Mouse (Mus musculus) E14TG2a.4 (cell line): ENCODE measurements around the gene Tbca.

ENCODE experiments used
- H3K27me3 ChIP-seq: 2 replicates; pipeline ENCODE4 v1.6.1; 2014; ENCODE audit warnings: low read length, control low read depth; ENCODE audit not compliant: insufficient read depth
- H3K36me3 ChIP-seq: 2 replicates; pipeline ENCODE4 v1.6.1; 2014; ENCODE audit warnings: low read length, control low read depth; ENCODE audit not compliant: insufficient read depth
- H3K4me1 ChIP-seq: replicated peaks from 2 replicates; pipeline ENCODE4 v1.6.1; 2014; ENCODE audit warnings: low read depth, low read length, control low read depth
- H3K4me3 ChIP-seq: replicated peaks from 2 replicates; pipeline ENCODE4 v1.5.1; 2014; ENCODE audit warnings: mild to moderate bottlenecking, low read length
- H3K9me3 ChIP-seq: 2 replicates; pipeline ENCODE4 v1.6.1; 2014; ENCODE audit warnings: low read length, control low read depth
- CTCF ChIP-seq: conservative IDR thresholded peaks from 2 replicates; pipeline ENCODE4 v1.5.1; 2014; ENCODE audit warnings: low read length
- NANOG ChIP-seq: IDR thresholded peaks from 2 replicates; pipeline ENCODE4 v1.6.1; 2014; ENCODE audit warnings: borderline replicate concordance, low read length, mixed read lengths
- POU5F1 ChIP-seq: IDR thresholded peaks from 2 replicates; pipeline ENCODE4 v1.6.1; 2014; ENCODE audit warnings: low read length, borderline replicate concordance

Gene Tbca

GRCm38 (mm10) chr13:94862491-94863230 lies 74.0 kb downstream of the Tbca start:
- no peak for TF ChIP-seq NANOG
- TF ChIP-seq CTCF: no peak
- peak overlapping the region; percentile 20; the same call in 1 of the 2 replicates for H3K4me3 ChIP-seq
- H3K4me1 ChIP-seq: peaks cover 82% of the 10 kb centered on the region
- no peaks in the 10 kb centered on the region for H3K36me3 ChIP-seq
- H3K9me3 ChIP-seq: no peaks in the 10 kb centered on the region
- H3K27me3 ChIP-seq: peaks cover 33% of the 10 kb centered on the region

- Histone ChIP-seq H3K27me3 (peaks cover 64% of the 10 kb centered on the region), H3K36me3 (no peaks in the 10 kb centered on the region), H3K4me1 (peaks cover 62% of the 10 kb centered on the region), H3K4me3 (no peak overlapping the region), H3K9me3 (no peaks in the 10 kb centered on the region)
- no peak for TF ChIP-seq CTCF
- TF ChIP-seq NANOG: no peak
- no peak for TF ChIP-seq POU5F1
Measured at GRCm38 (mm10) chr13:94866906-94867305, 78.2 kb downstream of the Tbca start.

- H3K27me3 ChIP-seq: peaks cover 73% of the 10 kb centered on the region
- H3K4me3 ChIP-seq: peak overlapping the region; percentile 84; the same call in 1 of the 2 replicates
- H3K36me3 ChIP-seq: no peaks in the 10 kb centered on the region
- peaks cover 62% of the 10 kb centered on the region for H3K4me1 ChIP-seq
- TF ChIP-seq NANOG: no peak
- no peak for TF ChIP-seq POU5F1
- no peak for TF ChIP-seq CTCF
- H3K9me3 ChIP-seq: no peaks in the 10 kb centered on the region
Measured at GRCm38 (mm10) chr13:94867772-94868171, 79.1 kb downstream of the Tbca start.

- TF ChIP-seq NANOG: no peak
- TF ChIP-seq CTCF: 0 out of 2 replicates have a peak, but pooled peaks have one; percentile 7
- H3K9me3 ChIP-seq: no peaks in the 10 kb centered on the region
- H3K27me3 ChIP-seq: peaks cover 80% of the 10 kb centered on the region
- H3K4me1 ChIP-seq: peaks cover 62% of the 10 kb centered on the region
- no peaks in the 10 kb centered on the region for H3K36me3 ChIP-seq
- H3K4me3 ChIP-seq: peak overlapping the region; percentile 84
Measured at GRCm38 (mm10) chr13:94868478-94868950, 79.8 kb downstream of the Tbca start.

GRCm38 (mm10) chr13:94869541-94869940 lies 80.8 kb downstream of the Tbca start:
- no peaks in the 10 kb centered on the region for H3K36me3 ChIP-seq
- TF ChIP-seq CTCF (no peak), POU5F1 (no peak), NANOG (no peak)
- no peak overlapping the region for H3K4me3 ChIP-seq
- no peaks in the 10 kb centered on the region for H3K9me3 ChIP-seq
- H3K27me3 ChIP-seq: peaks cover 87% of the 10 kb centered on the region
- peaks cover 58% of the 10 kb centered on the region for H3K4me1 ChIP-seq

GRCm38 (mm10) chr13:94870071-94870460 lies 81.4 kb downstream of the Tbca start:
- Histone ChIP-seq H3K9me3 (no peaks in the 10 kb centered on the region), H3K27me3 (peaks cover 89% of the 10 kb centered on the region), H3K36me3 (no peaks in the 10 kb centered on the region), H3K4me3 (no peak overlapping the region), H3K4me1 (peaks cover 63% of the 10 kb centered on the region)
- TF ChIP-seq NANOG (no peak), CTCF (no peak), POU5F1 (no peak)

- Histone ChIP-seq H3K27me3 (peaks cover 93% of the 10 kb centered on the region), H3K9me3 (no peaks in the 10 kb centered on the region), H3K4me1 (peaks cover 62% of the 10 kb centered on the region), H3K4me3 (0 out of 2 replicates have a peak overlapping the region, but pooled peaks have one; percentile 1), H3K36me3 (no peaks in the 10 kb centered on the region)
- TF ChIP-seq POU5F1 (no peak), NANOG (no peak), CTCF (no peak)
Measured at GRCm38 (mm10) chr13:94870461-94871186, 81.9 kb downstream of the Tbca start.

DNA sequence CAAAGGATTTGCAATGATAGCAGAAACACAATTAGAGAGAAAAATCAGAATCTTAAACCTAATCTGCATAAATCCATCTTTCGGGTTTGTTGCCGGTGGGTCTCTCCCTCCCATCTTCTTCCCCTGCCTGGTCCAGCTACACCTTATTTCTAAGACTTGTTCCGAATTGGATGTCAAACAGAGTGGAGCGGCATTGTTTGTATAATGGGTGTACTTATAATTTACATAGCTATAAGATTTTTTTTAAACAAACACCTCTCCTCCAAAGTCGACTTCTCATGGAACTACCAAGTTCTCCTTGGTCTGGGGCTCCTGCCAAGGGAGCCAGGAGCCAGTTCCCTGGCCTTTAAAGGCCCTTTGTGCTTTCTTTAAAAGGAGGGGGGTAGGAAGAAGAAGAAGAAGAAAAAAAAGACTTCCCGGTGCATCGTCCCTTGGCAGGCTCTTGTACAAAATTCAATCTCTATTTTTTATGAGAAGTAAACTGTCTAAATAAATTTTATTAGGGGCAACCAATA lies 83.2 kb downstream of the Tbca start:
- Histone ChIP-seq H3K4me1 (peaks cover 56% of the 10 kb centered on the region), H3K36me3 (no peaks in the 10 kb centered on the region), H3K27me3 (peaks cover 92% of the 10 kb centered on the region), H3K4me3 (no peak overlapping the region), H3K9me3 (no peaks in the 10 kb centered on the region)
- TF ChIP-seq CTCF (no peak), POU5F1 (no peak), NANOG (no peak)
